Mouse (Mus musculus): ENCODE measurements around the gene Cblc. TPM values are rescaled to one million over a fixed set of nuclear protein-coding genes. Genes with fewer than 3 reads are reported as not detected.

Cblc gene
- polyA plus RNA-seq, 1 experiment = not detected

- no peak for DNase-seq (ENCODE audit: extremely low spot score in 1 of 2, low spot score in 1 of 2)
Observed at GRCm38 (mm10) chr7:19785874-19786458, 10.6 kb downstream of the Cblc start.

GRCm38 (mm10) chr7:19784764-19785535, 11.7 kb downstream of the Cblc start:
- DNase-seq (ENCODE audit: extremely low spot score in 1 of 2, low spot score in 1 of 2) = no peak

GRCm38 (mm10) chr7:19783630-19784029, 13.0 kb downstream of the Cblc start:
- no peak for DNase-seq (ENCODE audit: extremely low spot score in 1 of 2, low spot score in 1 of 2)

GRCm38 (mm10) chr7:19782645-19783044, 14.0 kb downstream of the Cblc start:
- no peak for DNase-seq (ENCODE audit: extremely low spot score in 1 of 2, low spot score in 1 of 2)

- no peak for DNase-seq (ENCODE audit: extremely low spot score in 1 of 2, low spot score in 1 of 2)
Observed at GRCm38 (mm10) chr7:19781741-19782140, 14.9 kb downstream of the Cblc start.

DNA sequence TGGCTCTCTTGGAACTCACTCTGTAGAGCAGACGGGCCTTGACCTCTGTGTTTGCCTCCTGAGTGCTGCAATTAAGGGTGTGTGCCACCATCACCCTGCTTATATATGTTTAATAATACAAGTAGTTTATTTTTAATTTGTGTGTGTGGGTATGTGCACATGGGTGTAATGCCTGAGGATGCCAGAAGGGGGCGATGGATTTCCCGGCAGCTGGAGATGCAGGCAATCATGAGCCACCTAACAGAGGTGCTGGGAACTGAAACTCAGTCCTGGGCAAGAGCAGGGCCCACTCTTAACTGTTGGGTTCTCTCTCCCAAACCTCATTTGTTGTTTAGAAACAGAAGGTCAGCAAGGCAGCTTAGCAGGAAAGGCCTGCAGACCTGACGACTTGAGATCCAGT, 16.7 kb downstream of the Cblc start:
- no peak for DNase-seq (ENCODE audit: extremely low spot score in 1 of 2, low spot score in 1 of 2)

- no peak for DNase-seq (ENCODE audit: extremely low spot score in 1 of 2, low spot score in 1 of 2)
Observed at GRCm38 (mm10) chr7:19778645-19779044, 18.0 kb downstream of the Cblc start.

GRCm38 (mm10) chr7:19777049-19777723, 19.4 kb downstream of the Cblc start:
- DNase-seq (ENCODE audit: extremely low spot score in 1 of 2, low spot score in 1 of 2) = no peak

- DNase-seq (ENCODE audit: extremely low spot score in 1 of 2, low spot score in 1 of 2) = no peak
Observed at GRCm38 (mm10) chr7:19771682-19772081, 24.9 kb downstream of the Cblc start.

- DNase-seq (ENCODE audit: extremely low spot score in 1 of 2, low spot score in 1 of 2) = no peak
Observed at GRCm38 (mm10) chr7:19770984-19771391, 25.6 kb downstream of the Cblc start, which contains the start of gene Bcam. Bcam (minus strand) TSS chr7:19771016.

- DNase-seq (ENCODE audit: extremely low spot score in 1 of 2, low spot score in 1 of 2) = peak in 1 of 2 experiments; percentile 69
Observed at GRCm38 (mm10) chr7:19770375-19770754, 26.2 kb downstream of the Cblc start.

GRCm38 (mm10) chr7:19769434-19770374, 26.9 kb downstream of the Cblc start:
- DNase-seq (ENCODE audit: extremely low spot score in 1 of 2, low spot score in 1 of 2) = no peak

DNA sequence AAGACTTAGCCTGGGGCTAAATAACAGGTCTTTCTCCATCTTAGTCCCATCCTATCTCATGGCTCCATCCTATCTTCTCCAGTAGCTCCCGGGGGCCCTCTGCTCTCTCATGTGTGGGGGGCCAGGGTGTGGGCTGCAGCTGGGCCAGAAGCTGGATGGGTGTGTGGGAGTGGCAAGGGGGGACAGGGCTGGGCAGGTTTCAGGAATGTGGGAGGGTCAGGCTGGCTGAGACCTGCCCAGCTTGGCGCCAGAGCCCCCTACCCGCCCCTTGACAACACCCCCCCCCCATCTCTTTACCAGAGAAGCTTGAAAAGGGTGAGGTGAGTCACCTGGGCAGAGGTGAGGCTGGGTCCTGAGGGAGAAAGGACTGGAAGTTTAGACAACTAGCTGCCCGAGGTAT, 27.6 kb downstream of the Cblc start:
- DNase-seq (ENCODE audit: extremely low spot score in 1 of 2, low spot score in 1 of 2) = no peak

DNA sequence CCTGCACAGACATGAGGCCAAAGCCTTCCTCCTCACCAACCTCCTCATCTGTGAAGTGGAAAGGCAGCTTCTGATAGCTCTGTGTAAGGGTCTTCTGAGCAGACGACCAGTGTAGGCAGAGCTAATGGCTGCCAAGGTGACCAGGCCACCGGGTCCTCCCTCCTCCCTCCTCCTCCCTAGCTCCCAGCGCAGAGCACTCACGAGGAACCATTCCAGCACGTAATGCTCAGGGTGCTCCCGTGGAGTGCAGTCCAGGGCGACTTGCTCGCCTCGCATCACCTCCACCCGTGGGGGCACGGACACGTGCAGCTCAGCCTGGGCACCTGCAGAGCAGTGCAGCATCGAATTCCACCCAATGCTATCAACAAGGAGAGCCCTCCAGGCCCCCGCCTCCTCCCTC, 28.4 kb downstream of the Cblc start:
- no peak for DNase-seq (ENCODE audit: extremely low spot score in 1 of 2, low spot score in 1 of 2)

- no peak for DNase-seq (ENCODE audit: extremely low spot score in 1 of 2, low spot score in 1 of 2)
Observed at GRCm38 (mm10) chr7:19764581-19764980, 32.0 kb downstream of the Cblc start.

DNA sequence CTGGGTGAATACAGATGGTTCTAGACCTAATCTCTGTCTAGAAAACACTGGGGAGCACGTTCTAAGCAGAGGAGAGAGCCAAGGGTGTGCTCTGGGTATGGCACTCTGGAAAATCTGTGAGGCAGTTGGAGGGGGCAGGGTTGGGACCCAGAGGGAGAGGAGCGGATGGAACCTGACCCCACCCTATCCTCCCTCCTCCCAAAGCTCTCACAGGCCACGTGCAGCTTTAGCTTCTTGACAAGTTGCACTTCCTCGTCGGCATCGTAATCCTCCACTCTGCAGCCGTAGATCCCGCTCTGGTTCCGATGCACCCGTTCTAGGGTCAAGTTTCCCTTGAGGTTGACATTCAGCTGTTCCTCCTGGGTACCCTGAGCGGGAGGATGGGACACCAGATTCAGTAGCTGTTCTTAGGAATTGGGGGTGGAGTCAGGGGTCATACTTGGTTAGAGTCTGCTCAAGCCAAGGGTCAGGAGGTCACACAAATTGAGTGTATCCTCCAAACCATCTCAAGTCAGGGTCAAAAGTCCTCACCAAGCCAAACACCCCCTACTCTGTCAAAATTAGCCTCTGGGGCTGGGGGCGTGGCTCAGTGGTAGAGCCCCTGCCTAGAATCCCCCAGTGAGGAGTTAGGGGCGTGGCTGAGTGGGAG, 32.7 kb downstream of the Cblc start:
- DNase-seq (ENCODE audit: extremely low spot score in 1 of 2, low spot score in 1 of 2) = no peak

DNA sequence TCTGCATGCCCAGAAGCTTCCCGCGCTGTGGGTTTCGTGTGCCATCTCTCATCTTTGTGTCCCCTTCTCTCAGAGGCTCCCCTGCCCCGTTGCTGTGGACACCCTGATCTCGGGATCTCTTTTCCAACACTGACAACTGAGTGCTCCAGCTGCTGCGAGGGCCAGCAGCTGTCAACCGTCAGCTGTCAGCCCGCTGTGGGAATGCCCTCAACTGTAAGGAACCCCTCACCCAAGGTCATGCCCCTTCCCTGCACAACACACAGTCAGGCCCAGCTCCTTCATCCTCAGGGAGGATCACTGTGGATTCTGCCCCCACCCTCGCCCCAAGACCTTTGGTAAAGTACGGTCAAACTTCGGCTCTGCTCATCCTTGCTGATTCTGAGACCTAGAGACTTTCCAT, 34.3 kb downstream of the Cblc start:
- no peak for DNase-seq (ENCODE audit: extremely low spot score in 1 of 2, low spot score in 1 of 2)

DNA sequence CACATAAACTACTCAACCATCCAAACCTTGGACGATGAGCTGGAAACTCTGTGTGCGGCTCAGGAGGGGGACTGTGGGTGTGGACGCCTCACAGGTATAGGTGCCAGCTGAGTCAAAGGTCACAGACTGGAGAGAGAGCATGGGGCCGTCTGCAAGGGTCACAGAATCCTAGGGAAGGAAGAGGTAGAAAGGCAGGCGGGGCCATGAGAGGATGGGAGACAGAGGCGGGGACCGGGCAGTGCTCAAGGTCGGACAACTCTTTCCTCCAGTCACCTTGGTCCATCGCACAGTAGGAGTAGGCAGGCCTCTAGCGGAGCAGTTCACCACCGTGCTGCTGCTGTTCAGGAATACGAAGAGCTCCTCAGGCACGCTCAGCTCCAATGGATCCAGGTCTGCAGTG, 36.6 kb downstream of the Cblc start:
- DNase-seq (ENCODE audit: extremely low spot score in 1 of 2, low spot score in 1 of 2) = no peak

DNA sequence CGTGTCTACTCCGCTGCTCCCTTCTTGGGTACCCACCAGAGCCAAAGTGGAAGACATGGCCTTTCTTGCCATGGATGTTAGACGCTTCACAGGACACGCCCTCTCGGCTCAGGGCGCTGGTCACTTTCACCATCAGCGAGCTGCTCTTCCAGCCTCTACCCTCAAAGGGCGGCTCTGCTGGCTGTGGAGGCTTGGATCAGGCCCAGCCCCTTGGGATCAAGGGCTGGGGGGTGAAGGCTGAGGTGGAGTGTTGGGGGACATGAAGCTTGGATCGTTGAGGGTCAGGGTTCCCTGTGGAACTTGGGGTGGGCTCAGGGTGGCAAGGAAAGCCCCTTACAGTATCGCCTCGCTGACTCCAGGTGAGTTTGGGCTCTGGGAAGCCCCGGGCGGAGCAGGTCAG, 38.0 kb downstream of the Cblc start:
- no peak for DNase-seq (ENCODE audit: extremely low spot score in 1 of 2, low spot score in 1 of 2)

All from frontal cortex, adult 2 months (tissue).